Mouse (Mus musculus): ENCODE results near the gene C1qtnf9. TPM values are rescaled to one million over a fixed set of nuclear protein-coding genes. Genes with fewer than 3 reads are reported as not detected.

Gene C1qtnf9
- polyA plus RNA-seq, 1 experiment from 2014 or later = 0.80 TPM

DNA sequence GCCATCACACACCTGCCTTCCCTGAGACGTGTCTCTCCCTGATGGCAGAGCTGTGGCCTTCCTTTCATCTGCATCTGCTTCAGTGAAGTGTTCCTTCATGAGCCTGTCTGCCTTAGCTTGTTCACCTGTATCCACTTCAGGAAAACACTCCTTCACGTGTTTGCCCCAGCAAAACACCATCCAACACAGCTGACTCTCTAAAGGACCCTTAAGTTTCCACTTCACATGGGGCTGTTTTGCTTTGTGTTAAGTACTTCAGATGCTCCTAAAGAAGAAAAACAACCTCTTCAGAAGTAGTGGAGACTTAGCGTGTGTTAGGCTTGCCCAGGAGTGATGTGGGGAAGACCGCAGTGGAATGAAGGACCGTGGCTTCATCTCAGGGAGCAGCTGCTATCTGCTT, 47.2 kb downstream of the C1qtnf9 start:
- H3K9me3 ChIP-seq = no peaks in the 10 kb centered on the region
- no peak for ATAC-seq (ENCODE audit: insufficient number of reproducible peaks, insufficient read depth, low FRiP score, low TSS enrichment, low read depth)
- no peaks in the 10 kb centered on the region for H3K27me3 ChIP-seq
- H3K4me3 ChIP-seq = no peak overlapping the region
- H3K4me2 ChIP-seq = no peak overlapping the region
- H3K9ac ChIP-seq = no peak overlapping the region
- H3K27ac ChIP-seq = no peak overlapping the region
- WGBS = 84% methylated on average over 5 of the region's 5 CpGs
- peaks cover 5% of the 10 kb centered on the region; the same call in 1 of the 2 replicates for H3K4me1 ChIP-seq
- H3K36me3 ChIP-seq = peaks cover 42% of the 10 kb centered on the region

- 73% methylated on average over 5 of the region's 5 CpGs for WGBS
- H3K9me3 ChIP-seq = no peaks in the 10 kb centered on the region
- no peak overlapping the region for H3K9ac ChIP-seq
- peaks cover 26% of the 10 kb centered on the region for H3K36me3 ChIP-seq
- ATAC-seq (ENCODE audit: insufficient number of reproducible peaks, insufficient read depth, low FRiP score, low TSS enrichment, low read depth) = no peak
- H3K27me3 ChIP-seq = no peaks in the 10 kb centered on the region
- peaks cover 5% of the 10 kb centered on the region; the same call in 1 of the 2 replicates for H3K4me1 ChIP-seq
- no peak overlapping the region for H3K4me3 ChIP-seq
- no peak overlapping the region for H3K27ac ChIP-seq
- no peak overlapping the region for H3K4me2 ChIP-seq
Observed at GRCm38 (mm10) chr14:60818045-60818444, 50.1 kb downstream of the C1qtnf9 start.

GRCm38 (mm10) chr14:60830096-60830495, 62.2 kb downstream of the C1qtnf9 start:
- 88% methylated on average over 2 of the region's 2 CpGs for WGBS
- H3K36me3 ChIP-seq = peaks cover 44% of the 10 kb centered on the region
- no peaks in the 10 kb centered on the region for H3K4me1 ChIP-seq
- H3K4me3 ChIP-seq = no peak overlapping the region
- H3K9me3 ChIP-seq = peaks cover 6% of the 10 kb centered on the region; the same call in 1 of the 2 replicates
- H3K27ac ChIP-seq = no peak overlapping the region
- H3K4me2 ChIP-seq = no peak overlapping the region
- no peaks in the 10 kb centered on the region for H3K27me3 ChIP-seq
- ATAC-seq (ENCODE audit: insufficient number of reproducible peaks, insufficient read depth, low FRiP score, low TSS enrichment, low read depth) = no peak
- H3K9ac ChIP-seq = no peak overlapping the region

Other genes starting within 250 kb of the C1qtnf9 start
- 15.8 and 17.8 TPM in 2 replicates for gene Spata13, start 134.1 kb upstream of the C1qtnf9 start, polyA plus RNA-seq (2015; fragmentation: Nextera tagmentation; extraction: Ambion mirVana)
- gene Mipep, start 16.4 kb downstream of the C1qtnf9 start, polyA plus RNA-seq (2015; fragmentation: Nextera tagmentation; extraction: Ambion mirVana) = 20.5 and 24.4 TPM in 2 replicates